Mouse (Mus musculus) kidney, embryonic 16.5 days (tissue): ENCODE results near the gene Fastkd1. TPM values are rescaled to one million over a fixed set of nuclear protein-coding genes. Genes with fewer than 3 reads are reported as not detected.
A peak's percentile ranks its signal among the peaks of the same experiment; 100 is the strongest.

Experiments
- ATAC-seq: fragments of 200-750 bp; cut with Nextera tagmentation; 2 replicates; pipeline ENCODE4 v1.8.0; 2017; ENCODE audit warnings: moderate TSS enrichment; ENCODE audit not compliant: low FRiP score, low TSS enrichment
- H3K27ac ChIP-seq: fragments of 300-500 bp; sonication (generic); 2 replicates; pipeline ENCODE4 v1.5.1; 2014; ENCODE audit warnings: low read length
- H3K27me3 ChIP-seq: fragments of 300-500 bp; sonication (generic); 2 replicates; pipeline ENCODE4 v1.6.1; 2014; ENCODE audit warnings: low read length, control low read depth, mixed read lengths; ENCODE audit not compliant: insufficient read depth
- H3K36me3 ChIP-seq: fragments of 300-500 bp; sonication (generic); 2 replicates; pipeline ENCODE4 v1.6.1; 2014; ENCODE audit warnings: low read length, control low read depth, mixed read lengths; ENCODE audit not compliant: insufficient read depth
- H3K4me1 ChIP-seq: fragments of 300-500 bp; sonication (generic); 2 replicates; pipeline ENCODE4 v1.6.1; 2014; ENCODE audit warnings: low read length, control low read depth, mixed read lengths; ENCODE audit not compliant: insufficient read depth
- H3K4me2 ChIP-seq: fragments of 300-500 bp; sonication (generic); replicated peaks from 2 replicates; pipeline ENCODE4 v1.6.1; 2014; ENCODE audit warnings: low read depth, low read length
- H3K4me3 ChIP-seq: fragments of 300-500 bp; sonication (generic); 2 replicates; pipeline ENCODE4 v1.5.1; 2014; ENCODE audit warnings: mild to moderate bottlenecking, low read length
- H3K9ac ChIP-seq: fragments of 300-500 bp; sonication (generic); replicated peaks from 2 replicates; pipeline ENCODE4 v1.6.1; 2014; ENCODE audit warnings: low read length
- H3K9me3 ChIP-seq: fragments of 300-500 bp; sonication (generic); 2 replicates; pipeline ENCODE4 v1.6.1; 2016; ENCODE audit warnings: low read length, control low read depth
- WGBS: fragments of 180-500 bp; shearing (Covaris S2); extraction: QIAGEN DNeasy Blood & Tissue Kit; methylation state at CpG from one replicate; pipeline ENCODE4 v1.1.7; 2014; 5-methylcytosine and 5-hydroxymethylcytosine counted together
- polyA plus RNA-seq: library from polyadenylated mRNA; unstranded; fragments of >200 nt; fragmentation: Nextera tagmentation; extraction: Ambion mirVana; gene quantifications from 2 replicates; pipeline ENCODE4 v1.2.1, GENCODE M21; 2015

The Fastkd1 gene
- 12.4 and 14.1 TPM in 2 replicates for polyA plus RNA-seq

GRCm38 (mm10) chr2:69712981-69713625, at the start of gene Fastkd1:
TSS of gene Fastkd1 (minus strand) at chr2:69713516.
- Histone ChIP-seq H3K27ac (peak within 1 kb of the TSS; percentile 78), H3K4me3 (peak within 1 kb of the TSS; percentile 92), H3K27me3 (no peaks in the 10 kb centered on the region), H3K4me2 (peak within 1 kb of the TSS; percentile 69), H3K4me1 (no peaks in the 10 kb centered on the region), H3K9ac (peak within 1 kb of the TSS; percentile 80), H3K36me3 (no peaks in the 10 kb centered on the region), H3K9me3 (no peaks in the 10 kb centered on the region)
- peak; percentile 100 for ATAC-seq
- 0% methylated on average over 39 of the region's 39 CpGs for WGBS

- Histone ChIP-seq H3K27me3 (no peaks in the 10 kb centered on the region), H3K4me2 (no peak overlapping the region), H3K4me1 (no peaks in the 10 kb centered on the region), H3K9me3 (no peaks in the 10 kb centered on the region), H3K36me3 (no peaks in the 10 kb centered on the region), H3K27ac (no peak overlapping the region), H3K9ac (no peak overlapping the region), H3K4me3 (no peak overlapping the region)
- ATAC-seq, result no peak
- 89% methylated on average over 5 of the region's 5 CpGs for WGBS
These were observed 47.7 kb upstream of the Fastkd1 start for GRCm38 (mm10) chr2:69760980-69761379.

GRCm38 (mm10) chr2:69745091-69745490, 31.8 kb upstream of the Fastkd1 start:
- peaks cover 4% of the 10 kb centered on the region for H3K9me3 ChIP-seq
- H3K4me2 ChIP-seq, result no peak overlapping the region
- H3K36me3 ChIP-seq, result peaks cover 54% of the 10 kb centered on the region
- H3K27ac ChIP-seq, result no peak overlapping the region
- no peak overlapping the region for H3K4me3 ChIP-seq
- H3K27me3 ChIP-seq, result no peaks in the 10 kb centered on the region
- no peak for ATAC-seq
- no peak overlapping the region for H3K9ac ChIP-seq
- WGBS, result 90% methylated on average over 1 of the region's 1 CpGs
- no peaks in the 10 kb centered on the region for H3K4me1 ChIP-seq

- Histone ChIP-seq H3K36me3 (no peaks in the 10 kb centered on the region), H3K27ac (peak overlapping the region; percentile 94), H3K27me3 (no peaks in the 10 kb centered on the region), H3K9ac (peak overlapping the region; percentile 96), H3K4me1 (peaks cover 10% of the 10 kb centered on the region; the same call in 1 of the 2 replicates), H3K4me2 (peak overlapping the region; percentile 73), H3K4me3 (peak overlapping the region; percentile 97), H3K9me3 (no peaks in the 10 kb centered on the region)
- under 1% methylated on average over 13 of the region's 13 CpGs for WGBS
- no peak for ATAC-seq
These were observed 10.2 kb upstream of the Fastkd1 start for GRCm38 (mm10) chr2:69723519-69723825.

GRCm38 (mm10) chr2:69722650-69723518, 9.6 kb upstream of the Fastkd1 start:
- H3K9me3 ChIP-seq, result no peaks in the 10 kb centered on the region
- peak overlapping the region; percentile 94 for H3K27ac ChIP-seq
- under 1% methylated on average over 83 of the region's 91 CpGs for WGBS
- H3K4me2 ChIP-seq, result peak overlapping the region; percentile 77
- ATAC-seq, result peak; percentile 95
- peaks cover 10% of the 10 kb centered on the region; the same call in 1 of the 2 replicates for H3K4me1 ChIP-seq
- H3K36me3 ChIP-seq, result no peaks in the 10 kb centered on the region
- H3K9ac ChIP-seq, result peak overlapping the region; percentile 96
- H3K4me3 ChIP-seq, result peak overlapping the region; percentile 97
- H3K27me3 ChIP-seq, result no peaks in the 10 kb centered on the region

GRCm38 (mm10) chr2:69722273-69722649, 8.9 kb upstream of the Fastkd1 start, which contains the start of gene Ppig:
TSS of gene Ppig (plus strand) at chr2:69722545.
- H3K27me3 ChIP-seq, result no peaks in the 10 kb centered on the region
- H3K9me3 ChIP-seq, result no peaks in the 10 kb centered on the region
- ATAC-seq, result peak; percentile 21
- H3K27ac ChIP-seq, result peak within 1 kb of the TSS; percentile 94
- H3K4me1 ChIP-seq, result peaks cover 10% of the 10 kb centered on the region; the same call in 1 of the 2 replicates
- no peaks in the 10 kb centered on the region for H3K36me3 ChIP-seq
- 4% methylated on average over 12 of the region's 12 CpGs for WGBS
- peak within 1 kb of the TSS; percentile 97 for H3K4me3 ChIP-seq
- H3K9ac ChIP-seq, result peak within 1 kb of the TSS; percentile 96
- peak within 1 kb of the TSS; percentile 77 for H3K4me2 ChIP-seq

GRCm38 (mm10) chr2:69719121-69719520, 5.8 kb upstream of the Fastkd1 start:
- H3K9me3 ChIP-seq, result no peaks in the 10 kb centered on the region
- H3K4me3 ChIP-seq, result no peak overlapping the region
- H3K9ac ChIP-seq, result no peak overlapping the region
- WGBS, result 90% methylated on average over 1 of the region's 1 CpGs
- no peak overlapping the region for H3K27ac ChIP-seq
- no peaks in the 10 kb centered on the region for H3K27me3 ChIP-seq
- H3K36me3 ChIP-seq, result no peaks in the 10 kb centered on the region
- H3K4me1 ChIP-seq, result peaks cover 5% of the 10 kb centered on the region; the same call in 1 of the 2 replicates
- H3K4me2 ChIP-seq, result no peak overlapping the region
- no peak for ATAC-seq

- Histone ChIP-seq H3K9ac (no peak overlapping the region), H3K4me2 (no peak overlapping the region), H3K27ac (no peak overlapping the region), H3K4me3 (no peak overlapping the region), H3K4me1 (no peaks in the 10 kb centered on the region), H3K9me3 (no peaks in the 10 kb centered on the region), H3K36me3 (no peaks in the 10 kb centered on the region), H3K27me3 (no peaks in the 10 kb centered on the region)
- 77% methylated on average over 3 of the region's 3 CpGs for WGBS
- no peak for ATAC-seq
These were observed 3.2 kb upstream of the Fastkd1 start for GRCm38 (mm10) chr2:69716483-69716882.

- no peak overlapping the region for H3K4me3 ChIP-seq
- no peak overlapping the region for H3K4me2 ChIP-seq
- no peaks in the 10 kb centered on the region for H3K4me1 ChIP-seq
- H3K9me3 ChIP-seq, result no peaks in the 10 kb centered on the region
- no peak overlapping the region for H3K27ac ChIP-seq
- no peak overlapping the region for H3K9ac ChIP-seq
- no peaks in the 10 kb centered on the region for H3K36me3 ChIP-seq
- 78% methylated on average over 5 of the region's 5 CpGs for WGBS
- no peak for ATAC-seq
- H3K27me3 ChIP-seq, result no peaks in the 10 kb centered on the region
These were observed 810 bp upstream of the Fastkd1 start for GRCm38 (mm10) chr2:69714126-69714525.

- ATAC-seq, result peak; percentile 21
These were observed 304 bp upstream of the Fastkd1 start for GRCm38 (mm10) chr2:69713626-69714014.

More at GRCm38 (mm10) chr2:69713626-69714014, 304 bp upstream of the Fastkd1 start:
- no peak overlapping the region for H3K27ac ChIP-seq
- no peaks in the 10 kb centered on the region for H3K4me1 ChIP-seq
- WGBS, result 29% methylated on average over 4 of the region's 4 CpGs
- H3K4me2 ChIP-seq, result peak overlapping the region; percentile 69
- H3K27me3 ChIP-seq, result no peaks in the 10 kb centered on the region
- peak overlapping the region; percentile 92 for H3K4me3 ChIP-seq
- no peaks in the 10 kb centered on the region for H3K36me3 ChIP-seq
- H3K9ac ChIP-seq, result no peak overlapping the region
- H3K9me3 ChIP-seq, result no peaks in the 10 kb centered on the region
